ENCODE assay signal across 20 mouse cellular contexts in genomic region chr11:98374266-98374665, GRCm38 (mm10). TPM values are rescaled to one million over a fixed set of nuclear protein-coding genes. Genes with fewer than 3 reads are reported as not detected.
DNase-seq lines count a peak whose midpoint lies in the region; ATAC-seq and TF ChIP-seq lines count a peak whose summit lies in the region.
"Had no signal": no experiment of that assay in that cellular context is flagged by ENCODE, and none has a peak within 500 bp of the region (broad histone marks: within the 10 kb centered on the region; RNA-seq: fewer than 3 reads in every experiment).

No protein-coding gene starts in this region.

- no peak for ATAC-seq in erythroblast, adult 5-6 weeks (replicated peaks; ENCODE audit: low FRiP score, poor library complexity, severe bottlenecking)
- ATAC-seq: midbrain, embryonic 15.5 days had no signal

- no peak overlapping the region for H3K9ac ChIP-seq in heart, adult 2 months (ENCODE audit: low read depth, low read length)
- H3K9ac ChIP-seq: forebrain, embryonic 12.5 days; limb, embryonic 15.5 days; midbrain, embryonic 15.5 days had no signal

- peak; percentile 84; the same call in 1 of the 2 replicates for TF ChIP-seq EP300 in heart, adult 2 months (IDR thresholded peaks at IDR 0.05; ENCODE audit: insufficient read depth, low read depth, low read length)

- intact Hi-C loops in heart, postnatal 25 days (cut with DNase I), result no loop called here
- intact Hi-C loops in heart, adult 2 months (cut with DNase I), result no loop called here
- intact Hi-C loops in heart, postnatal 10 days (cut with DNase I), result no loop called here

- WGBS in heart, adult 2 months, result 49% methylated on average over 8 of the region's 8 CpGs
- WGBS in heart, embryonic 10.5 days, result 38% methylated on average over 8 of the region's 8 CpGs

- H3K27me3 ChIP-seq in heart, adult 2 months (ENCODE audit: control insufficient read depth, insufficient read depth, low read length), result no peaks in the 10 kb centered on the region
- no peaks in the 10 kb centered on the region for H3K27me3 ChIP-seq in heart, embryonic 10.5 days (ENCODE audit: insufficient read depth, poor library complexity, severe bottlenecking)
- H3K27me3 ChIP-seq: forebrain, embryonic 12.5 days; limb, embryonic 15.5 days; midbrain, embryonic 15.5 days had no signal

- peaks cover 8% of the 10 kb centered on the region; the same call in 1 of the 2 replicates for H3K4me1 ChIP-seq in heart, adult 2 months (ENCODE audit: control insufficient read depth, insufficient read depth, low read length)
- peaks cover 95% of the 10 kb centered on the region for H3K4me1 ChIP-seq in heart, embryonic 10.5 days

- H3K36me3 ChIP-seq in heart, adult 2 months (ENCODE audit: control insufficient read depth, insufficient read depth, low read length), result no peaks in the 10 kb centered on the region
- H3K36me3 ChIP-seq in heart, embryonic 10.5 days, result peaks cover 48% of the 10 kb centered on the region

- no peak for TF ChIP-seq CTCF in heart, adult 2 months (IDR thresholded peaks at IDR 0.05)

- 0 out of 2 replicates have a peak, but pooled peaks have one; percentile 31 for TF ChIP-seq POLR2A in heart, adult 2 months (IDR thresholded peaks at IDR 0.05; ENCODE audit: insufficient read depth, low read depth, low read length)

- H3K9me3 ChIP-seq in heart, embryonic 10.5 days, result no peaks in the 10 kb centered on the region
- H3K9me3 ChIP-seq: forebrain, embryonic 12.5 days; limb, embryonic 15.5 days; midbrain, embryonic 15.5 days had no signal

- peak overlapping the region; percentile 55 for H3K27ac ChIP-seq in heart, adult 2 months
- peak overlapping the region; percentile 81 for H3K27ac ChIP-seq in heart, embryonic 10.5 days
- H3K27ac ChIP-seq: forebrain, embryonic 12.5 days; limb, embryonic 15.5 days; midbrain, embryonic 15.5 days had no signal

- no peak overlapping the region for H3K4me3 ChIP-seq in heart, adult 2 months
- H3K4me3 ChIP-seq in heart, embryonic 10.5 days, result no peak overlapping the region
- H3K4me3 ChIP-seq: forebrain, embryonic 12.5 days; limb, embryonic 15.5 days; midbrain, embryonic 15.5 days had no signal

- DNase-seq in heart, adult 18-20 months, result peak; percentile 67 to 72
- no peak for DNase-seq in heart, postnatal 25 days (ENCODE audit: low spot score)
- peak in 1 of 2 experiments; percentile 66 for DNase-seq in heart, adult 2 months
- DNase-seq in heart, embryonic 10.5 days (ENCODE audit: low spot score), result no peak
- DNase-seq in heart, postnatal 10 days, result peak; percentile 74 to 80
- DNase-seq in cerebellum, postnatal 25 days, result no peak
- DNase-seq: adrenal gland, postnatal 25 days; cerebellum, adult 8-10 months; gastrocnemius, postnatal 10 days; kidney, adult 9 months; kidney, postnatal 4 days; lung, adult 2 months; lung, postnatal 4 days; thymus, adult 18-20 months had no signal

- no peaks in the 10 kb centered on the region for H3K79me2 ChIP-seq in heart, adult 2 months (replicated peaks; ENCODE audit: control insufficient read depth, insufficient read depth, low read length)

RNA-seq across cellular contexts. Expression of gene Tcap, which starts 9.3 kb away (rescaled TPM):
- 1,000 to 10,000 TPM; 1,636 to 2,096 TPM for total RNA-seq in heart, adult 18-20 months (2021)
- 1,000 to 10,000 TPM; 1,084 to 2,520 TPM for total RNA-seq in heart, postnatal 25 days (2021)
- 1,000 to 10,000 TPM; 1,095 to 3,136 TPM for total RNA-seq in heart, adult 2 months (2021)
- 1,250 and 1,827 TPM in 2 replicates for polyA plus RNA-seq in heart, adult 2 months (2012; rRNA removed)
- polyA plus RNA-seq in heart, embryonic 10.5 days (2016; fragmentation: Nextera tagmentation; extraction: Ambion mirVana), result 86.0 and 159 TPM in 2 replicates
- total RNA-seq in heart, postnatal 10 days (2021), result 100 to 1,000 TPM; 469 to 500 TPM
- total RNA-seq in erythroblast, adult 5-6 weeks (2015; ENCODE audit: low replicate concordance), result not detected in 2 replicates
- not detected in 2 replicates for total RNA-seq in erythroblast, adult 5-6 weeks (2017; ENCODE audit: low replicate concordance)
- polyA plus RNA-seq: intestine, embryonic 14.5 days; midbrain, embryonic 15.5 days had no signal

RNA-seq across cellular contexts. Expression of gene Pnmt, which starts 12.0 kb away (rescaled TPM):
- total RNA-seq in heart, adult 18-20 months (2021), result under 1 TPM; 0.84 to 0.90 TPM
- 1 to 10 TPM; 1.3 to 1.7 TPM for total RNA-seq in heart, postnatal 25 days (2021)
- 1 to 10 TPM in 1 of 2 experiments, under 1 TPM in 1; 0.91 to 1.5 TPM for total RNA-seq in heart, adult 2 months (2021)
- 1.6 and 2.6 TPM in 2 replicates for polyA plus RNA-seq in heart, adult 2 months (2012; rRNA removed)
- 5.0 and 5.1 TPM in 2 replicates for polyA plus RNA-seq in heart, embryonic 10.5 days (2016; fragmentation: Nextera tagmentation; extraction: Ambion mirVana)
- under 1 TPM in 1 of 2 experiments, not detected in 1; 0.31 TPM for total RNA-seq in heart, postnatal 10 days (2021)
- not detected in 2 replicates for total RNA-seq in erythroblast, adult 5-6 weeks (2015; ENCODE audit: low replicate concordance)
- total RNA-seq in erythroblast, adult 5-6 weeks (2017; ENCODE audit: low replicate concordance), result not detected in 2 replicates
- polyA plus RNA-seq: intestine, embryonic 14.5 days; urinary bladder, adult 2 months had no signal

RNA-seq across cellular contexts. Expression of gene Stard3, which starts 16.1 kb away (rescaled TPM):
- total RNA-seq in heart, adult 18-20 months (2021), result 10 to 100 TPM; 15.8 to 20.6 TPM
- total RNA-seq in heart, postnatal 25 days (2021), result 10 to 100 TPM; 19.7 to 24.9 TPM
- 10 to 100 TPM; 19.0 to 24.3 TPM for total RNA-seq in heart, adult 2 months (2021)
- polyA plus RNA-seq in heart, adult 2 months (2012; rRNA removed), result 58.3 and 62.3 TPM in 2 replicates
- 51.0 and 53.0 TPM in 2 replicates for polyA plus RNA-seq in heart, embryonic 10.5 days (2016; fragmentation: Nextera tagmentation; extraction: Ambion mirVana)
- 10 to 100 TPM; 23.9 to 24.5 TPM for total RNA-seq in heart, postnatal 10 days (2021)
- 8.5 and 9.2 TPM in 2 replicates for total RNA-seq in erythroblast, adult 5-6 weeks (2015; ENCODE audit: low replicate concordance)
- 2.8 and 6.0 TPM in 2 replicates for total RNA-seq in erythroblast, adult 5-6 weeks (2017; ENCODE audit: low replicate concordance)

RNA-seq across cellular contexts. Expression of gene Pgap3, which starts 26.0 kb away (rescaled TPM):
- 1 to 10 TPM; 8.1 to 9.1 TPM for total RNA-seq in heart, adult 18-20 months (2021)
- total RNA-seq in heart, postnatal 25 days (2021), result 1 to 10 TPM; 8.4 to 9.3 TPM
- total RNA-seq in heart, adult 2 months (2021), result 1 to 10 TPM; 7.7 to 8.5 TPM
- 18.8 and 21.1 TPM in 2 replicates for polyA plus RNA-seq in heart, adult 2 months (2012; rRNA removed)
- polyA plus RNA-seq in heart, embryonic 10.5 days (2016; fragmentation: Nextera tagmentation; extraction: Ambion mirVana), result 15.3 and 21.3 TPM in 2 replicates
- 10 to 100 TPM; 14.5 to 17.8 TPM for total RNA-seq in heart, postnatal 10 days (2021)
- not detected in 2 replicates for total RNA-seq in erythroblast, adult 5-6 weeks (2015; ENCODE audit: low replicate concordance)
- total RNA-seq in erythroblast, adult 5-6 weeks (2017; ENCODE audit: low replicate concordance), result 0.56 TPM in 1 of 2 replicates, not detected in the other

RNA-seq across cellular contexts. Expression of gene Ppp1r1b, which starts 26.1 kb away (rescaled TPM):
- total RNA-seq in heart, adult 18-20 months (2021), result 1 to 10 TPM; 4.3 to 5.1 TPM
- 1 to 10 TPM; 5.3 to 5.8 TPM for total RNA-seq in heart, postnatal 25 days (2021)
- 1 to 10 TPM; 2.6 to 5.3 TPM for total RNA-seq in heart, adult 2 months (2021)
- polyA plus RNA-seq in heart, adult 2 months (2012; rRNA removed), result 15.8 and 16.2 TPM in 2 replicates
- polyA plus RNA-seq in heart, embryonic 10.5 days (2016; fragmentation: Nextera tagmentation; extraction: Ambion mirVana), result 8.1 and 20.1 TPM in 2 replicates
- total RNA-seq in heart, postnatal 10 days (2021), result 1 to 10 TPM; 2.7 to 4.0 TPM
- not detected in 2 replicates for total RNA-seq in erythroblast, adult 5-6 weeks (2015; ENCODE audit: low replicate concordance)
- total RNA-seq in erythroblast, adult 5-6 weeks (2017; ENCODE audit: low replicate concordance), result not detected in 2 replicates

Comparison
In these comparisons a context has a peak if more than half of its experiments do, and no peak if none do; other contexts are left out.
1. DNase-seq: peak in heart, adult 18-20 months (2 of 2) and heart, postnatal 10 days (2 of 2); none in heart, postnatal 25 days (single experiment), heart, embryonic 10.5 days (single experiment) and cerebellum, postnatal 25 days (0 of 2).
2. RNA of gene Tcap, which starts 9.3 kb away (total RNA-seq): 1,095 to 3,136 TPM in heart, adult 2 months, 1,084 to 2,520 TPM in heart, postnatal 25 days, 1,636 to 2,096 TPM in heart, adult 18-20 months and 469 to 500 TPM in heart, postnatal 10 days; not detected in erythroblast, adult 5-6 weeks; every median in the first group is over 100 times any median in the second.